Mouse (Mus musculus): Measurements from ENCODE around the gene Ccdc189. TPM values are rescaled to one million over a fixed set of nuclear protein-coding genes. Genes with fewer than 3 reads are reported as not detected.

Gene Ccdc189
- polyA plus RNA-seq, 1 experiment from 2014 or later = 14.5 TPM

DNA sequence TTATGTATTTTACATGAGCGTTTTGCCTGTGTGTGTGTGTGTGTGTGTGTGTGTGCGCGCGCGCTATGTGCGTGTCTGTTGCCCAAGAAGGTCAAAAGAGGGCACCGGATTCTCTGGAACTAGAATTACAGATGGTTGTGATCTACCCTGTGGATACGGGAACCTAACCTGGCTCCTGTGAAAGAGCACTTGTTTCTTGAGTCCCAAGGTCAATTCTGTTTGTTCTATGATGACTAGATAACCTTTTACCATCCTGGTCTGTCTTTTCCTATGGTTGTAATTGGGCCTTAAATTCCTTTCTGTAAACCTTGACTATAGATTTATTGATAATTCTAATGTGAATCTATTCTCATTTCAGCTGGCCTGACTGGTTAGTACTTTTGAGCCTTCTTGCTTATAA lies 36.8 kb downstream of the Ccdc189 start:
- Histone ChIP-seq H3K9ac (replicated peaks) (no peak overlapping the region), H3K9me3 (no peaks in the 10 kb centered on the region), H3K4me2 (replicated peaks) (no peak overlapping the region), H3K36me3 (peaks cover 78% of the 10 kb centered on the region), H3K4me1 (replicated peaks) (no peaks in the 10 kb centered on the region), H3K27ac (no peak overlapping the region), H3K4me3 (replicated peaks) (no peak overlapping the region), H3K27me3 (no peaks in the 10 kb centered on the region)
- WGBS = 98% methylated on average over 8 of the region's 8 CpGs
- ATAC-seq = no peak

- H3K36me3 ChIP-seq = peaks cover 75% of the 10 kb centered on the region
- no peak for ATAC-seq
Measured at GRCm38 (mm10) chr7:127549116-127549835, 39.1 kb downstream of the Ccdc189 start.

GRCm38 (mm10) chr7:127541671-127542070 lies 46.7 kb downstream of the Ccdc189 start:
- H3K36me3 ChIP-seq = peaks cover 92% of the 10 kb centered on the region
- no peaks in the 10 kb centered on the region for H3K4me1 ChIP-seq (replicated peaks)
- no peaks in the 10 kb centered on the region for H3K27me3 ChIP-seq
- WGBS = 96% methylated on average over 3 of the region's 3 CpGs
- no peak overlapping the region for H3K27ac ChIP-seq
- no peaks in the 10 kb centered on the region for H3K9me3 ChIP-seq
- ATAC-seq = no peak
- H3K4me3 ChIP-seq (replicated peaks) = no peak overlapping the region
- H3K4me2 ChIP-seq (replicated peaks) = no peak overlapping the region
- no peak overlapping the region for H3K9ac ChIP-seq (replicated peaks)

More at GRCm38 (mm10) chr7:127549116-127549835, 39.1 kb downstream of the Ccdc189 start:
- no peaks in the 10 kb centered on the region for H3K4me1 ChIP-seq (replicated peaks)
- WGBS = 93% methylated on average over 15 of the region's 15 CpGs
- H3K9me3 ChIP-seq = no peaks in the 10 kb centered on the region
- H3K27me3 ChIP-seq = no peaks in the 10 kb centered on the region
- no peak overlapping the region for H3K27ac ChIP-seq
- H3K4me2 ChIP-seq (replicated peaks) = no peak overlapping the region
- H3K4me3 ChIP-seq (replicated peaks) = no peak overlapping the region
- no peak overlapping the region for H3K9ac ChIP-seq (replicated peaks)

Other genes starting within 250 kb of the Ccdc189 start
- gene Zfp768, start 243.0 kb downstream of the Ccdc189 start, polyA plus RNA-seq (2015; fragmentation: Nextera tagmentation; extraction: Ambion mirVana) = 15.6 and 20.1 TPM in 2 replicates
- gene Zfp747, start 212.5 kb downstream of the Ccdc189 start, polyA plus RNA-seq (2015; fragmentation: Nextera tagmentation; extraction: Ambion mirVana) = 8.4 and 9.3 TPM in 2 replicates
- 5.7 and 6.2 TPM in 2 replicates for gene 9130019O22Rik, start 201.4 kb downstream of the Ccdc189 start, polyA plus RNA-seq (2015; fragmentation: Nextera tagmentation; extraction: Ambion mirVana)
- 5.9 and 8.4 TPM in 2 replicates for gene E430018J23Rik, start 195.0 kb downstream of the Ccdc189 start, polyA plus RNA-seq (2015; fragmentation: Nextera tagmentation; extraction: Ambion mirVana)
- gene Zfp764, start 181.8 kb downstream of the Ccdc189 start, polyA plus RNA-seq (2015; fragmentation: Nextera tagmentation; extraction: Ambion mirVana) = 5.1 and 5.2 TPM in 2 replicates
- gene Zfp688, start 166.5 kb downstream of the Ccdc189 start, polyA plus RNA-seq (2015; fragmentation: Nextera tagmentation; extraction: Ambion mirVana) = 34.8 and 35.6 TPM in 2 replicates
- gene Zfp689, start 139.4 kb downstream of the Ccdc189 start, polyA plus RNA-seq (2015; fragmentation: Nextera tagmentation; extraction: Ambion mirVana) = 16.1 and 16.3 TPM in 2 replicates
- 47.5 and 52.3 TPM in 2 replicates for gene Prr14, start 129.0 kb downstream of the Ccdc189 start, polyA plus RNA-seq (2015; fragmentation: Nextera tagmentation; extraction: Ambion mirVana)
- gene Fbrs, start 109.4 kb downstream of the Ccdc189 start, polyA plus RNA-seq (2015; fragmentation: Nextera tagmentation; extraction: Ambion mirVana) = 11.7 and 14.9 TPM in 2 replicates
- gene Srcap, start 76.6 kb downstream of the Ccdc189 start, polyA plus RNA-seq (2015; fragmentation: Nextera tagmentation; extraction: Ambion mirVana) = 50.3 and 68.8 TPM in 2 replicates
- 20.6 and 21.0 TPM in 2 replicates for gene Gm42715, start 69.0 kb downstream of the Ccdc189 start, polyA plus RNA-seq (2015; fragmentation: Nextera tagmentation; extraction: Ambion mirVana)
- 6.3 and 8.3 TPM in 2 replicates for gene Tmem265, start 27.2 kb downstream of the Ccdc189 start, polyA plus RNA-seq (2015; fragmentation: Nextera tagmentation; extraction: Ambion mirVana)
- gene Phkg2, start 15.3 kb downstream of the Ccdc189 start, polyA plus RNA-seq (2015; fragmentation: Nextera tagmentation; extraction: Ambion mirVana) = 59.4 and 63.2 TPM in 2 replicates
- 53.3 and 54.4 TPM in 2 replicates for gene Rnf40, start 172 bp upstream of the Ccdc189 start, polyA plus RNA-seq (2015; fragmentation: Nextera tagmentation; extraction: Ambion mirVana)
- 30.8 and 32.5 TPM in 2 replicates for gene Zfp629, start 27.2 kb upstream of the Ccdc189 start, polyA plus RNA-seq (2015; fragmentation: Nextera tagmentation; extraction: Ambion mirVana)
- gene Bcl7c, start 120.3 kb upstream of the Ccdc189 start, polyA plus RNA-seq (2015; fragmentation: Nextera tagmentation; extraction: Ambion mirVana) = 39.2 and 52.2 TPM in 2 replicates
- 1.6 and 3.0 TPM in 2 replicates for gene Ctf1, start 124.1 kb upstream of the Ccdc189 start, polyA plus RNA-seq (2015; fragmentation: Nextera tagmentation; extraction: Ambion mirVana)
- 0.14 and 0.17 TPM in 2 replicates for gene Ctf2, start 143.6 kb upstream of the Ccdc189 start, polyA plus RNA-seq (2015; fragmentation: Nextera tagmentation; extraction: Ambion mirVana)
- 10.6 and 11.6 TPM in 2 replicates for gene Fbxl19, start 155.9 kb upstream of the Ccdc189 start, polyA plus RNA-seq (2015; fragmentation: Nextera tagmentation; extraction: Ambion mirVana)
- 5.9 and 6.1 TPM in 2 replicates for gene Orai3, start 181.2 kb upstream of the Ccdc189 start, polyA plus RNA-seq (2015; fragmentation: Nextera tagmentation; extraction: Ambion mirVana)
- gene Setd1a, start 188.1 kb upstream of the Ccdc189 start, polyA plus RNA-seq (2015; fragmentation: Nextera tagmentation; extraction: Ambion mirVana) = 19.7 and 22.7 TPM in 2 replicates
- gene Gm49388, start 197.0 kb upstream of the Ccdc189 start, polyA plus RNA-seq (2015; fragmentation: Nextera tagmentation; extraction: Ambion mirVana) = not detected in 2 replicates
- gene Hsd3b7, start 212.0 kb upstream of the Ccdc189 start, polyA plus RNA-seq (2015; fragmentation: Nextera tagmentation; extraction: Ambion mirVana) = 8.6 and 9.2 TPM in 2 replicates
- 15.6 and 24.1 TPM in 2 replicates for gene Stx4a, start 235.7 kb upstream of the Ccdc189 start, polyA plus RNA-seq (2015; fragmentation: Nextera tagmentation; extraction: Ambion mirVana)
- 33.3 and 34.2 TPM in 2 replicates for gene Stx1b, start 236.0 kb upstream of the Ccdc189 start, polyA plus RNA-seq (2015; fragmentation: Nextera tagmentation; extraction: Ambion mirVana)